Mouse (Mus musculus) limb, embryonic 13.5 days (tissue): Measurements from ENCODE around the gene Lpo. TPM values are rescaled to one million over a fixed set of nuclear protein-coding genes. Genes with fewer than 3 reads are reported as not detected.

ENCODE experiments used
- ATAC-seq: fragments of 200-750 bp; cut with Nextera tagmentation; 2 replicates; pipeline ENCODE4 v1.8.0; 2017; ENCODE audit warnings: low read depth, moderate number of reproducible peaks, moderate TSS enrichment; ENCODE audit not compliant: low FRiP score
- H3K27ac ChIP-seq: fragments of 300-500 bp; sonication (generic); 2 replicates; pipeline ENCODE4 v1.5.1; 2015; ENCODE audit warnings: inconsistent platforms, mild to moderate bottlenecking, moderate library complexity
- H3K27me3 ChIP-seq: fragments of 300-500 bp; sonication (generic); 2 replicates; pipeline ENCODE4 v1.6.1; 2015; ENCODE audit warnings: mild to moderate bottlenecking, inconsistent platforms
- H3K36me3 ChIP-seq: fragments of 300-500 bp; sonication (generic); 2 replicates; pipeline ENCODE4 v1.6.1; 2015; ENCODE audit warnings: inconsistent platforms, mild to moderate bottlenecking, moderate library complexity
- H3K4me1 ChIP-seq: fragments of 300-500 bp; sonication (generic); 2 replicates; pipeline ENCODE4 v1.6.1; 2015; ENCODE audit warnings: inconsistent platforms
- H3K4me2 ChIP-seq: fragments of 300-500 bp; sonication (generic); replicated peaks from 2 replicates; pipeline ENCODE4 v1.6.1; 2015; ENCODE audit warnings: inconsistent platforms, mild to moderate bottlenecking, moderate library complexity
- H3K4me3 ChIP-seq: fragments of 300-500 bp; sonication (generic); 2 replicates; pipeline ENCODE4 v1.5.1; 2015; ENCODE audit warnings: moderate library complexity, mild to moderate bottlenecking, inconsistent platforms
- H3K9ac ChIP-seq: fragments of 300-500 bp; sonication (generic); 2 replicates; pipeline ENCODE4 v1.6.1; 2015; ENCODE audit warnings: mild to moderate bottlenecking, inconsistent platforms
- H3K9me3 ChIP-seq: fragments of 300-500 bp; sonication (generic); 2 replicates; pipeline ENCODE4 v1.6.1; 2016; ENCODE audit warnings: inconsistent platforms
- WGBS: fragments of 180-500 bp; shearing (Covaris S2); methylation state at CpG from one replicate; pipeline ENCODE4 v1.1.7; 2015; 5-methylcytosine and 5-hydroxymethylcytosine counted together
- polyA plus RNA-seq: library from polyadenylated mRNA; unstranded; fragments of >200 nt; fragmentation: Nextera tagmentation; extraction: Ambion mirVana; gene quantifications from 2 replicates; pipeline ENCODE4 v1.2.1, GENCODE M21; 2015

Gene Lpo
- polyA plus RNA-seq, 1 experiment from 2014 or later: 0.06 TPM

DNA sequence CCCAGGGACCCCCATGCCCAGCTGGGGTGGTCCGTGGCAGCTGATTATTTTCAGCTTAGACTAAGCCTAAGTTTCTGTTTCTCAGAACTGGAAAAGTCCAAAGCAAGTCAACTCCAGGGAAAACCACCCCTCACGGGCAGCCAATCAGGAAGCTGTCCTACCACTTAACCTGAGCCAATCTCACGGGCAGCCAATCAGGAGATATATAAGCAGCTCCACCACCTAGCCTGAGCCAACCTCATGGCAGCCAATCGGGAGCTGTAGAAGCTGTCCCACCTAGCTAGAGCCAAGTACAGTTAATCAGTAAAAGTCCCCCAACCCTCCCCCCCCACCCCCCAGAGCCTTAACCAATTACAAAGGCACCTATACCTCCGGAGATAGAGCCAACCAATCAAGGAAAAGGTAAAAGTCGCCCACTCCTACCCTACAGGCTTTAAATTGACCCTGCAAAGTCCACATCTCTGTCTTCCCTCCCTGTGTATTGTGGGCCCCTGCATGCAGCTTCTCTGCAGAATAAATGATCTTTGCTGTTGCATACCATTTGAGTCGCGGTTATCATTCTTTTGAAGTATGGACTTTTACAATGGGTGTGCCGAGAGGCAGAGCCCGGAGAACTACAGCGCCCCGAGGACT is 19.0 kb upstream of the Lpo start:
- Histone ChIP-seq H3K27me3 (no peaks in the 10 kb centered on the region), H3K36me3 (no peaks in the 10 kb centered on the region), H3K4me3 (no peak overlapping the region), H3K9ac (no peak overlapping the region), H3K4me2 (no peak overlapping the region), H3K27ac (no peak overlapping the region), H3K9me3 (no peaks in the 10 kb centered on the region), H3K4me1 (no peaks in the 10 kb centered on the region)
- no peak for ATAC-seq
- 83% methylated on average over 12 of the region's 12 CpGs for WGBS

DNA sequence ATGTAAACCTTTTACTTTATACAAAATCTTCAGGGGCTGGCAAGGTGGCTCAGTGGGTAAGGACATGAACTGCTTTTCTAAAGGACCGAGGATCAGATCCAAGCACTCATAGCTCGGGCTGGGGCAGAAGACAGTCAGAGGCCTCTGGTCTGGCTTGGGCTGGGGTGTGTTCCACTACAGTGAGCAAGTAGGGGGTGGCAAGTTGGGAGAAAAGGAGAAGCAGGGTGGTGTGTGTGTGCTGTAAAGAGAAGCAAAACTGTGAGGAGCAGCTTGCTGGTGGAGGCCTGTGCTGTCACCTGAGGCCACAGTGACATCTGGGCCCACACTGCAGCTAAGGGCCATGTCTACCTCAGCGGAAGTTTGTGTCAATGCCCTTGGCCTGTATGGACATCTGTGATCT is 13.3 kb upstream of the Lpo start:
- no peaks in the 10 kb centered on the region for H3K9me3 ChIP-seq
- H3K9ac ChIP-seq: no peak overlapping the region
- ATAC-seq: no peak
- 87% methylated on average over 3 of the region's 3 CpGs for WGBS
- no peaks in the 10 kb centered on the region for H3K4me1 ChIP-seq
- no peaks in the 10 kb centered on the region for H3K36me3 ChIP-seq
- H3K4me2 ChIP-seq: no peak overlapping the region
- H3K27me3 ChIP-seq: no peaks in the 10 kb centered on the region
- H3K27ac ChIP-seq: no peak overlapping the region
- no peak overlapping the region for H3K4me3 ChIP-seq

DNA sequence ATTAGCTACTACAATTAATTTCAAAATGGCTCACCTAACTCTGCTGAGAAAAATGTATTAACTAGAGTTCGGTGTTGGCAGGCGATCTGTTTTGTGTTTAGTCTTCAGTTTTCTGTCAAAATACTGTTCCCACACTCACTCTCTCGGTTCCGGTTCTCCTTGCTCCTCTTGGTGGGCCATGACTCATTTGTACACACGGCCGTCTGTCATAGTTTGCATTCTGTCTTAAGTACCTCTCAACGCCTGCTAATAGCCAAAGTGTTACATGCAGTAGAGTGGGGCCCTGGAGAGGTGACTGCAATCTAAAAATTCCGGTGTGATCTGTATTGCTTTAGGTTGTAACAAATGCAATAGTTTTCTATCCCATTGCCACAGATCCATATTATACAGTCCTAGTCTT is 12.6 kb upstream of the Lpo start:
- H3K9me3 ChIP-seq: no peaks in the 10 kb centered on the region
- no peak for ATAC-seq
- H3K4me2 ChIP-seq: no peak overlapping the region
- no peaks in the 10 kb centered on the region for H3K4me1 ChIP-seq
- no peaks in the 10 kb centered on the region for H3K27me3 ChIP-seq
- no peak overlapping the region for H3K27ac ChIP-seq
- WGBS: 74% methylated on average over 8 of the region's 8 CpGs
- no peaks in the 10 kb centered on the region for H3K36me3 ChIP-seq
- H3K9ac ChIP-seq: no peak overlapping the region
- no peak overlapping the region for H3K4me3 ChIP-seq

DNA sequence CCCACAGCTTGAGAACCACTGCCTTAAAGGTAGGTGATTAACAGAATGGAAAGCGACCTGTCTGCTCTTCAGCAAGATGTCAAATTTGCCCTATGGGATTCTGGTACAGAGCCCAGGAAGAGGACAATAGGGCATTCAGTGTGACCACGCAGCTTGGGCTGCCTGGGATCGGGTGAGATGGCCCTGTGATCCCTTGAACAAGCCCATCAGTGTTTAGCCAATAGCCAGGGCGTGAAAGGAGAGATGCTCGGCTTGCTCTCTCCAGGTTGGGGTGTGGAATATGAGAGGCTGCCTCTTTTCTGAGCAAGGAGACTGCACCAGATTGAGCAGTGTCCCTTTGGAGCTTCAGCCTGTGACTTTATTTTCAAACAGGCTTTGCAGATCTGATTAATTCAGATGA is 6.6 kb downstream of the Lpo start:
- Histone ChIP-seq H3K27ac (no peak overlapping the region), H3K9ac (no peak overlapping the region), H3K36me3 (no peaks in the 10 kb centered on the region), H3K4me1 (peaks cover 5% of the 10 kb centered on the region), H3K4me2 (no peak overlapping the region), H3K4me3 (no peak overlapping the region), H3K9me3 (no peaks in the 10 kb centered on the region), H3K27me3 (peaks cover 7% of the 10 kb centered on the region)
- ATAC-seq: no peak
- WGBS: 66% methylated on average over 5 of the region's 5 CpGs

DNA sequence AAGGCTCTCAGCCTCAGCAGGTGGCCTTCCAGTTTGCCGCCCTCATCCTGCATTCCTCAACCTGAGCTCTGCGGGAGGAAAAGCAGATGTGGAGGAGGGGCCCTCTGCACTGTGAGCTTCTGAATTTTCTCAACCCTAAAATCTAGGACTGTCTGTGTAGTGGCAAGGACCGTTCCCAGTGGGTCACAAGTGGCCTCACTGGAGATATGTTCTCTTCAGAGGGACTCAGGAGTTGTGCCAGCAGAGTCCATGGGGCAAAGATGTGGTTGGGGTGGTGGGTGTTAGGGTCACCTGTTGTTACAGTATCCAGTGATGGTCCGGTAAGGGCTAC is 10.7 kb downstream of the Lpo start:
- 0 out of 2 replicates have a peak overlapping the region, but pooled peaks have one; percentile 46 for H3K9ac ChIP-seq
- H3K4me2 ChIP-seq: peak overlapping the region; percentile 65
- WGBS: 32% methylated on average over 4 of the region's 4 CpGs
- peaks cover 17% of the 10 kb centered on the region for H3K27me3 ChIP-seq
- H3K4me1 ChIP-seq: peaks cover 5% of the 10 kb centered on the region
- H3K4me3 ChIP-seq: peak overlapping the region; percentile 38
- H3K9me3 ChIP-seq: no peaks in the 10 kb centered on the region
- 0 out of 2 replicates have a peak, but pooled peaks have one; percentile 32 for ATAC-seq
- H3K27ac ChIP-seq: no peak overlapping the region
- H3K36me3 ChIP-seq: no peaks in the 10 kb centered on the region

DNA sequence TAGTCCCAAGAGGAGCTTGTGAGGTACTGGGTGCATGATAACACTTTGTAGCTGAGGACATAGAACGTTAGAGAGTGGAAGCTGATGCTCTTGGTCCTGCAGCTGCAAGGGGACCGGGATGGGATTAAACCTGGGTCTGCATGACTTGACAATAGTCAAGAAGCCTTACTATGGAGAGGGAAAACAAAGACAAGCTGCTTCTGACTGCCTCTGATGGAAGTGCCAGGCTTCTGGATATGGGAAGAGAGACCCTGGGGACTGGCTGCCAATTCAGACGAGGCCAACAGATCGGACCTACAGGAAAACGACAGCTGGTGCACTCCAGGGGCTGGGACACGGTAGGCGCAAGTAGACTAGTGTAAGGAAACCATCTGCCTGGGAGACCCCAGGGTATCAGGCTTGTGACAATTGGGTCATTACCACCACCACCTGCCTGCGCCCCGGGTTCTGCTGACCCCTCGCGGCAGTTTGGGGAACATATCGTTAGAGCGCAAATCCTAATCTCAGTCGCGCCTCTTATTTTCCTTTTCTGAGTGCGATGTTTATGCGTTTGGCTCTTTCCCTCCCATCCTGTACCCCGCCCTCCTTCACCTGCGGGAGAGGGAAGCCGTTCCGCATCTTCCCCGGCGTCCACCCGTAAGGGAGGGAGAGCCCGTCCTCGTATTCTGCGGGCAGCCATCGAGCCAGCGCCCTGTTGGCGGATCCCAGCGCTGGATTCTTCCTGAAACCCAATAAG is 11.2 kb downstream of the Lpo start:
- 0 out of 2 replicates have a peak, but pooled peaks have one; percentile 32 for ATAC-seq
- WGBS: 4% methylated on average over 31 of the region's 31 CpGs
- peaks cover 17% of the 10 kb centered on the region for H3K27me3 ChIP-seq
- H3K36me3 ChIP-seq: no peaks in the 10 kb centered on the region
- H3K4me2 ChIP-seq: peak overlapping the region; percentile 65
- 0 out of 2 replicates have a peak overlapping the region, but pooled peaks have one; percentile 46 for H3K9ac ChIP-seq
- no peak overlapping the region for H3K27ac ChIP-seq
- H3K9me3 ChIP-seq: no peaks in the 10 kb centered on the region
- H3K4me1 ChIP-seq: peaks cover 5% of the 10 kb centered on the region
- peak overlapping the region; percentile 38 for H3K4me3 ChIP-seq

DNA sequence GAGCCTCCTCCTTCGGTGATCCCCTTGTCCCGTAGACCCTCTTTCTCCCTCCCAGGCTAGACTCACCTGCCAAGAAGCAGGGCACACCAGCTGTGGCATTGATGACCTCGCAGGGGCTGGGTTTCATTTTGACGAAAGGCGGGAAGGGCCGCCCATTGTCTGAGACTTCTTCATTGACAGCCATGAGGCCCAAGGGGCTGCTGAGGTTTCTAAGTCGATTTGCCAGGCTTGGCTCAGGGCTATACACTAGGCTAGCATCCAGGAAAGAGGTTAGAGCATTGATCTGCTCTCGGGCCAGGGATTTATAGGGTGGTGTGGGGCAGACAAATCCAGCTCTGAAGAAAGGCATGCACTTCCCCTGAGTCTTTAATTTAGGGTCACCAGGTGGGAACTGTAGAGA is 13.3 kb downstream of the Lpo start:
- Histone ChIP-seq H3K4me3 (no peak overlapping the region), H3K36me3 (no peaks in the 10 kb centered on the region), H3K27me3 (peaks cover 17% of the 10 kb centered on the region), H3K9ac (no peak overlapping the region), H3K27ac (no peak overlapping the region), H3K4me1 (peaks cover 5% of the 10 kb centered on the region), H3K9me3 (no peaks in the 10 kb centered on the region), H3K4me2 (no peak overlapping the region)
- 73% methylated on average over 8 of the region's 8 CpGs for WGBS
- ATAC-seq: no peak

DNA sequence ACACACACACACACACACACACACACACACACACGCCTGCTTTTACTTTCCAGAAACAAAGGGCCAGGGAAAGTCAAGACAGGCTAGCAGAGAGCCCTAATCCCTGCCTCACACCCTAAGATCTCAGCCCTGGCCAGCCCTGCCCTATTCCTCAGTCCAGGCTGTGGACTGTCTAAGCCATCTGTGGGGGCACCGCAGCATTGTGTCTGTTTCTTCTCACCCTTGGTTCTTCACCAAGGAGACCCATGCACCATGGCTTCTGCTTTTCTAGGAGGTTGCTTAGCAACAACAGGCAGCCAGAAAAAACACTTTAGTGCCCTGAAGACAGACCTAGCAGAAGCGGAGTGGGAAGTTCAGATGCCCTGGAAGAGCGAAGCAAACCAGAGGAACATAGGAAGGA is 16.7 kb downstream of the Lpo start:
- no peak overlapping the region for H3K4me3 ChIP-seq
- H3K36me3 ChIP-seq: no peaks in the 10 kb centered on the region
- no peak overlapping the region for H3K4me2 ChIP-seq
- 54% methylated on average over 3 of the region's 4 CpGs for WGBS
- ATAC-seq: no peak
- no peaks in the 10 kb centered on the region for H3K4me1 ChIP-seq
- H3K9me3 ChIP-seq: no peaks in the 10 kb centered on the region
- H3K27me3 ChIP-seq: peaks cover 9% of the 10 kb centered on the region
- no peak overlapping the region for H3K9ac ChIP-seq
- no peak overlapping the region for H3K27ac ChIP-seq

DNA sequence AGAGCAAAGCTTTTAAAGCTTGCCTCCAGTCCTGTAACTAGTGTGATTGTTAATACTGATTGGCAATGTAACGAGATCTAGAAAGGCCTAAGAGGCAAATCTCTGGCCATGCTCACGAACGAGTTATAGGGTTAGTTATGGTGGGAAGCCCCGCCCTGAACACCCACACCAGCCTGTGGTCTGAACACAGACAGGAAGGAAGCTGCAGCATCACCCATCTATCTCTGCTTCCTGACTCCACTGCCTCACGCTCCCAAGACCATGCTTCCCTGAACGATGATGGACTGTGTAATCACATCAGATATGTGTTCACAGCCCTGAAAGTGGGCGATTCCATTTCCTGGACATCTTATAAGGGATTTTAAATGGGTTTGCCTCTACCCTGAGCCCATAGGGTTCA is 19.9 kb downstream of the Lpo start:
- Histone ChIP-seq H3K9ac (no peak overlapping the region), H3K27ac (no peak overlapping the region), H3K4me2 (no peak overlapping the region), H3K9me3 (no peaks in the 10 kb centered on the region), H3K36me3 (no peaks in the 10 kb centered on the region), H3K4me1 (no peaks in the 10 kb centered on the region), H3K4me3 (no peak overlapping the region), H3K27me3 (no peaks in the 10 kb centered on the region)
- ATAC-seq: no peak
- 81% methylated on average over 7 of the region's 7 CpGs for whole genome bisulfite sequencing

DNA sequence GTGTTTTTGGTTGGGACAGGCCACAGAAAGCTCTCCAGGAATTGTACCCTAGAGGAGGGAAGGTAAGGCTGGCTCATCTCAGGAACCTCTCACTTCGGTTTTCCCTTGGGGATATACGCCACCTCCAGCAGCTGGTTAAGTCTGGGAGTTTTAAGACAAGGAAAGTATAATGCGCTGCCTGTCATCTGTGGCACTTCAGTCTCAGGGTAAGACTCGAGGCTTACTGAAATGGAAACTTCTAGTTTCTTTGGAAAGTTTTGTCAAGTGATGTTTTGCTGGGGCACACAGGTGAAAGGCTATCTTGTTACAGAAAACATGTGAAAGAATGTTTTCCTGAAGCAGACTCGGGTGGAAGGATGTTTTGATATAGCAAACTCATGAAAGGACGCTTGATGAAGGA is 20.7 kb downstream of the Lpo start:
- no peaks in the 10 kb centered on the region for H3K9me3 ChIP-seq
- no peak overlapping the region for H3K9ac ChIP-seq
- 86% methylated on average over 6 of the region's 6 CpGs for WGBS
- no peak overlapping the region for H3K4me2 ChIP-seq
- H3K27me3 ChIP-seq: no peaks in the 10 kb centered on the region
- no peak overlapping the region for H3K4me3 ChIP-seq
- H3K4me1 ChIP-seq: no peaks in the 10 kb centered on the region
- no peaks in the 10 kb centered on the region for H3K36me3 ChIP-seq
- ATAC-seq: no peak
- H3K27ac ChIP-seq: no peak overlapping the region

DNA sequence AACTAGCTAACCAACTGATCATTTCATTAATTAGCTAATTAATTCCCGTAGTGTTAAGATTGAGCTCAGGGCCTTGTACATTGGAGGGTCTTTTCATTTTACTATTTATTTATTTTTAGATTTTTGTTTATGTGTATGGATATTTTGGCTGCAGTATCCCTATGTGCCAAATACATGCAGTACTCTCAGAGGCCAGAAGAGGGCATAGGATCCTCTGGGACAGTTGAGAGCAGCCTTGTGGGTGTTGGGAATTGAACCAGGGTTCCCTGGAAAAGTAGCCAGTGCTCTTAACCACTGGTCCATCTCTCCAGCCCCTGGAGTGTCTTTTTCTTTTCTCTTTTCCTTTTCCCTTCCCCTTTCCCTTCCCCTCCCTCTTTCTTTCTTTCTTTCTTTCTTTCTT is 22.6 kb downstream of the Lpo start:
- no peaks in the 10 kb centered on the region for H3K9me3 ChIP-seq
- no peak overlapping the region for H3K4me3 ChIP-seq
- no peak overlapping the region for H3K27ac ChIP-seq
- H3K9ac ChIP-seq: no peak overlapping the region
- no peak for ATAC-seq
- no peaks in the 10 kb centered on the region for H3K27me3 ChIP-seq
- no peaks in the 10 kb centered on the region for H3K4me1 ChIP-seq
- H3K4me2 ChIP-seq: no peak overlapping the region
- H3K36me3 ChIP-seq: no peaks in the 10 kb centered on the region
- WGBS: 78% methylated on average over 1 of the region's 1 CpGs

DNA sequence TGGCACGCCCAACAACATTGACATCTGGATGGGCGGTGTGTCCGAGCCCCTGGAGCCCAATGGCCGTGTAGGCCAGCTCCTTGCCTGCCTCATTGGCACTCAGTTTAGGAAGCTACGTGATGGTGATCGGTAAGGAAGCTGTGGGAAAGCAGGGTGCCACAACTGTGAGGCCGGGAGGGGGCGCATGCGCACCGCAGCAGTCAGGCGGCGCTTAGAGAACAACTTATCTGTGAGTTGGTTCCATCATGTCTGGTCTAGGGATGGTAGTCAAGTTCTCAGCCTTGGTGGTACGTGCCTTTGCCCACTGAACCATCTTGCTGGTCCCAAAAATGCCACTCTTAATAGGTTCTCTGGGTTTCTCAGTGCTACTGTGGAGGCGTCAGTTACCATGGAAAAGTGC is 25.5 kb downstream of the Lpo start:
- Histone ChIP-seq H3K27ac (no peak overlapping the region), H3K9me3 (no peaks in the 10 kb centered on the region), H3K4me2 (no peak overlapping the region), H3K27me3 (no peaks in the 10 kb centered on the region), H3K36me3 (no peaks in the 10 kb centered on the region), H3K4me3 (no peak overlapping the region), H3K9ac (no peak overlapping the region), H3K4me1 (no peaks in the 10 kb centered on the region)
- 43% methylated on average over 14 of the region's 14 CpGs for WGBS
- no peak for ATAC-seq
